Mouse (Mus musculus): Measurements from ENCODE around the gene Pcca.

DNA sequence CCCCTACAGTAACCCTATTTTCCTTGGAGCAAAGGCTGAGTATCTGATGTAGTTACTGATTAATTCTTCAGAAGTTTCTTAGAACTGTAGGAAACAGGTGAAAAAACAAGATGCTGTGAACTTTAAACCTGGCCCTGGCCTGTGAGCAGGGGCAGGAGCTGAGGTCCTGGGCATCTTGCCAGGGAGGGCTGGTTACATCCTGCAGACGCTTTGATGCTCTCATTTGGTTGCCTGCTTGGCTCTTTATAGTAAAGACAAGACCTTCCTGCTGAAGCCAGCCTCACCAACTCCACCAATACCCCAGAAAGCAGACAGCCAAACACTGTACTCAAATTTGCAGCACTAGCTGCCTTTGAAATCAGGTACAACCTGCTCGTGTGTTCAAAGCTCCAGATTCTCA lies 368.0 kb downstream of the Pcca start:
- TF ChIP-seq GATA1 (IDR thresholded peaks at IDR 0.05; ENCODE audit: borderline replicate concordance, low read length) (no peak), FLI1 (IDR thresholded peaks at IDR 0.05; ENCODE audit: low read length) (no peak)
